Mouse (Mus musculus): ENCODE measurements around the gene Lrrc36.

Lrrc36 gene

GRCm38 (mm10) chr8:105431743-105432515 lies 18.6 kb downstream of the Lrrc36 start:
- 87% methylated on average over 7 of the region's 7 CpGs for WGBS

GRCm38 (mm10) chr8:105433021-105433420 lies 19.6 kb downstream of the Lrrc36 start:
- WGBS, result 49% methylated on average over 6 of the region's 6 CpGs

- WGBS, result 56% methylated on average over 5 of the region's 5 CpGs
Observed at GRCm38 (mm10) chr8:105433511-105433910, 20.1 kb downstream of the Lrrc36 start.

GRCm38 (mm10) chr8:105434136-105434535 lies 20.8 kb downstream of the Lrrc36 start:
- WGBS, result 68% methylated on average over 5 of the region's 5 CpGs

GRCm38 (mm10) chr8:105436218-105436617 lies 22.8 kb downstream of the Lrrc36 start:
- WGBS, result 78% methylated on average over 5 of the region's 5 CpGs

GRCm38 (mm10) chr8:105437078-105437748 lies 23.8 kb downstream of the Lrrc36 start:
- WGBS, result 84% methylated on average over 5 of the region's 5 CpGs

GRCm38 (mm10) chr8:105438865-105439264 lies 25.5 kb downstream of the Lrrc36 start:
- WGBS, result 55% methylated on average over 5 of the region's 5 CpGs

- 18% methylated on average over 6 of the region's 6 CpGs for WGBS
Observed at GRCm38 (mm10) chr8:105441433-105441832, 28.1 kb downstream of the Lrrc36 start.

- WGBS, result 77% methylated on average over 5 of the region's 5 CpGs
Observed at GRCm38 (mm10) chr8:105442661-105443060, 29.3 kb downstream of the Lrrc36 start.

GRCm38 (mm10) chr8:105445296-105446126 lies 32.1 kb downstream of the Lrrc36 start:
- 38% methylated on average over 11 of the region's 11 CpGs for WGBS

- WGBS, result 29% methylated on average over 4 of the region's 4 CpGs
Observed at GRCm38 (mm10) chr8:105446127-105446552, 32.8 kb downstream of the Lrrc36 start.

GRCm38 (mm10) chr8:105448188-105448587 lies 34.8 kb downstream of the Lrrc36 start:
- WGBS, result 90% methylated on average over 3 of the region's 3 CpGs

GRCm38 (mm10) chr8:105448596-105448995 lies 35.2 kb downstream of the Lrrc36 start:
- 82% methylated on average over 5 of the region's 5 CpGs for WGBS

- WGBS, result 88% methylated on average over 1 of the region's 1 CpGs
Observed at GRCm38 (mm10) chr8:105450977-105451376, 37.6 kb downstream of the Lrrc36 start.

GRCm38 (mm10) chr8:105451903-105452603 lies 38.7 kb downstream of the Lrrc36 start:
- WGBS, result 63% methylated on average over 15 of the region's 15 CpGs

GRCm38 (mm10) chr8:105453296-105453695 lies 39.9 kb downstream of the Lrrc36 start:
- WGBS, result 59% methylated on average over 5 of the region's 5 CpGs

- WGBS, result 63% methylated on average over 5 of the region's 5 CpGs
Observed at GRCm38 (mm10) chr8:105454088-105454487, 40.7 kb downstream of the Lrrc36 start.

GRCm38 (mm10) chr8:105455218-105455617 lies 41.8 kb downstream of the Lrrc36 start:
- WGBS, result 82% methylated on average over 10 of the region's 10 CpGs

GRCm38 (mm10) chr8:105461085-105461803 lies 47.9 kb downstream of the Lrrc36 start:
- WGBS, result 81% methylated on average over 13 of the region's 13 CpGs

GRCm38 (mm10) chr8:105464595-105464994 lies 51.2 kb downstream of the Lrrc36 start:
- WGBS, result 73% methylated on average over 7 of the region's 7 CpGs

GRCm38 (mm10) chr8:105466246-105466645 lies 52.9 kb downstream of the Lrrc36 start:
- WGBS, result 70% methylated on average over 6 of the region's 6 CpGs
